Mouse (Mus musculus): ENCODE data around the gene Olig3. TPM values are rescaled to one million over a fixed set of nuclear protein-coding genes. Genes with fewer than 3 reads are reported as not detected.

The Olig3 gene
- polyA plus RNA-seq, 1 experiment = not detected

DNA sequence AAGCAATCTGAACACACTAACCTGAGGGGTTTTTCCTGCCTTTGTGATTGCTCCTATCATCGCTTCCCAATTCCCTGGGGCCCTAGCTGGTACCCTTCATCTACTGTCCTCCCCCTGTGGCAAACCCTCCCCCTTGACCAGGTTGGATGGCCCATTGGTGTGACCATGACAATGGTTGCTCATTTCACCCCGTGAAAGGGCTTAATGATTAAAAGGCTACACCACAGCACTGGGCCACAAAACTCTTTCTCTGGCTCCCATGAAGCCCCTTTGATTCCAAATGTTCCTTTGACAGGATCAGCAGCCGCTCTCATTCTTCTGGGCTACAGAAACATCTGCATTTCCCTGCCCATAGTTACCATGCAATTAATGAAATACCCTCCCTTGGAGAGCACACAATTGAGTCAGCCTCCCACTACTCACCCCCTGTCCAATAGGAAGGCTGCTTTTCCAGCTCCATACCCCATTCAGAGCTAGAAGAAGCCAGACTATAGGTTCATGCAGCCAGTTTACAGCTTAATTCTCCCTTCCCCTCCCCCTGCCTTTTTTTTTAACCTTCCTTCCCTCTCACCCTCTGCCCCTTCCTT, 27.0 kb upstream of the Olig3 start:
- H3K79me2 ChIP-seq (ENCODE audit: control insufficient read depth, insufficient read depth) = no peaks in the 10 kb centered on the region
- no peaks in the 10 kb centered on the region for H3K27me3 ChIP-seq (ENCODE audit: control insufficient read depth, insufficient read depth, insufficient read length)
- TF ChIP-seq FOSL1 (IDR thresholded peaks at IDR 0.05; ENCODE audit: insufficient read depth, low read length, poor library complexity, severe bottlenecking) (no peak), MYOG (IDR thresholded peaks at IDR 0.05; ENCODE audit: control insufficient read depth, extremely low read depth, insufficient read length) (no peak), MYOD1 (IDR thresholded peaks at IDR 0.05; ENCODE audit: control insufficient read depth, insufficient read length, low read depth) (no peak), USF1 (IDR thresholded peaks at IDR 0.05; ENCODE audit: low read depth) (no peak), CTCF (IDR thresholded peaks at IDR 0.05; ENCODE audit: control insufficient read depth, insufficient read depth, insufficient read length) (no peak), CEBPB (IDR thresholded peaks at IDR 0.05; ENCODE audit: low read depth) (no peak), MAX (IDR thresholded peaks at IDR 0.05) (no peak)
- no peak overlapping the region for H3ac ChIP-seq (ENCODE audit: control insufficient read depth, insufficient read length, low read depth)
- no peaks in the 10 kb centered on the region for H3K79me3 ChIP-seq (ENCODE audit: low read depth)
- H3K4me3 ChIP-seq (ENCODE audit: insufficient read depth, poor library complexity, severe bottlenecking) = no peak overlapping the region
- H3K36me3 ChIP-seq (ENCODE audit: control insufficient read depth, insufficient read depth) = no peaks in the 10 kb centered on the region

- Histone ChIP-seq H3K36me3 (ENCODE audit: control insufficient read depth, insufficient read depth) (no peaks in the 10 kb centered on the region), H3ac (ENCODE audit: control insufficient read depth, insufficient read length, low read depth) (no peak overlapping the region), H3K4me3 (ENCODE audit: insufficient read depth, poor library complexity, severe bottlenecking) (no peak overlapping the region), H3K79me2 (ENCODE audit: control insufficient read depth, insufficient read depth) (no peaks in the 10 kb centered on the region), H3K79me3 (ENCODE audit: low read depth) (no peaks in the 10 kb centered on the region), H3K27me3 (ENCODE audit: control insufficient read depth, insufficient read depth, insufficient read length) (no peaks in the 10 kb centered on the region)
- TF ChIP-seq FOSL1 (IDR thresholded peaks at IDR 0.05; ENCODE audit: insufficient read depth, low read length, poor library complexity, severe bottlenecking) (no peak), MYOG (IDR thresholded peaks at IDR 0.05; ENCODE audit: control insufficient read depth, extremely low read depth, insufficient read length) (no peak), CEBPB (IDR thresholded peaks at IDR 0.05; ENCODE audit: low read depth) (no peak), MYOD1 (IDR thresholded peaks at IDR 0.05; ENCODE audit: control insufficient read depth, insufficient read length, low read depth) (no peak), MAX (IDR thresholded peaks at IDR 0.05) (no peak), USF1 (IDR thresholded peaks at IDR 0.05; ENCODE audit: low read depth) (no peak), CTCF (IDR thresholded peaks at IDR 0.05; ENCODE audit: control insufficient read depth, insufficient read depth, insufficient read length) (no peak)
These were observed 22.9 kb upstream of the Olig3 start for GRCm38 (mm10) chr10:19333425-19333824.

DNA sequence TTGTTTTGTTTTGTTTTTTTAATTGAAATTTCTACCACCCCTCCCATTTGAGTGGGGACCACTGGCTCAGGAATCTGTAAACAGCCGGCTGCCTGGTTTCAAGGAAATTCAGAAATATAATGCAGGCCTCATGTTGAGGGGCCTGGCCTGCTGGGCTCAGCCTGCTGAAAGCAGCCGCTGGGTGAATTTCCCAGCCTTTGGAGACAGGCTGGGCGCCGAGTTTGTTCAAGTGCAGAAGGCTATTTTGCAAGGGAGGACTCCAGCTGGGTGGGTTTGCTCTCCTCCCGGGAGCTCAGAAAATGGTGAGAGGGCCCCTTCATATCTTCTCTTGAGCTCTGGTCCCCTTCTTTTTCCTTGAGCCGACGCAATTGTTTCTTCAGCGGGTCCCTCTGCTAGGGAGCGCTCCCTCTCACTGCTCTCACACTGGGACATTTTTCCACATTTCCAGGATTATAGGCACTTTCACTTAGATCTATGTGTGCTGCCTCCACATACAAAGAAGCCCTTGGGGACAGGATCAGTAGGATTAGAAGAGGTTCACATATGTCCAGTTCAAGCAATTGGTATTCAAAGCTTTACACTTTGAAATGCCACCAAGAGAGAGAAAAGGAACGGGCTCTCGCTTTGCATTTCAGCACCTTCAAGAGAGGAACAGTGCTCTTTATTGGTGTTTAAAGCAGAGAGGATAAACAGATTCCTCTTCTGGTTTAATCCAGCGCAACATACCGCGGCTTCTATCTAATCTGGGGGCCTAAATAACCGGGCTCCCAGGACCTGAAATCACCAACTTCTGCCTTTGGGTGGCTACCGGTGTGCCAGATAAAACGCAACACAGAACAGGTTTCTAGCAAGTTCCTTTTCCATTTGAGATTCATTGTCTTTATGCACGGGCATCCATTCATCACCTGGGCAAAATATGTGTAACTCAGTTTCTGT, 17.4 kb upstream of the Olig3 start:
- Histone ChIP-seq H3K27me3 (ENCODE audit: control insufficient read depth, insufficient read depth, insufficient read length) (peaks cover 4% of the 10 kb centered on the region), H3K4me3 (ENCODE audit: insufficient read depth, poor library complexity, severe bottlenecking) (no peak overlapping the region), H3K36me3 (ENCODE audit: control insufficient read depth, insufficient read depth) (no peaks in the 10 kb centered on the region), H3ac (ENCODE audit: control insufficient read depth, insufficient read length, low read depth) (no peak overlapping the region), H3K79me2 (ENCODE audit: control insufficient read depth, insufficient read depth) (no peaks in the 10 kb centered on the region), H3K79me3 (ENCODE audit: low read depth) (no peaks in the 10 kb centered on the region)
- TF ChIP-seq FOSL1 (IDR thresholded peaks at IDR 0.05; ENCODE audit: insufficient read depth, low read length, poor library complexity, severe bottlenecking) (no peak), CEBPB (IDR thresholded peaks at IDR 0.05; ENCODE audit: low read depth) (no peak), MAX (IDR thresholded peaks at IDR 0.05) (no peak), MYOD1 (IDR thresholded peaks at IDR 0.05; ENCODE audit: control insufficient read depth, insufficient read length, low read depth) (no peak), MYOG (IDR thresholded peaks at IDR 0.05; ENCODE audit: control insufficient read depth, extremely low read depth, insufficient read length) (no peak), CTCF (IDR thresholded peaks at IDR 0.05; ENCODE audit: control insufficient read depth, insufficient read depth, insufficient read length) (no peak), USF1 (IDR thresholded peaks at IDR 0.05; ENCODE audit: low read depth) (no peak)

- peaks cover 4% of the 10 kb centered on the region for H3K27me3 ChIP-seq (ENCODE audit: control insufficient read depth, insufficient read depth, insufficient read length)
These were observed 12.3 kb upstream of the Olig3 start for GRCm38 (mm10) chr10:19344039-19344438.

DNA sequence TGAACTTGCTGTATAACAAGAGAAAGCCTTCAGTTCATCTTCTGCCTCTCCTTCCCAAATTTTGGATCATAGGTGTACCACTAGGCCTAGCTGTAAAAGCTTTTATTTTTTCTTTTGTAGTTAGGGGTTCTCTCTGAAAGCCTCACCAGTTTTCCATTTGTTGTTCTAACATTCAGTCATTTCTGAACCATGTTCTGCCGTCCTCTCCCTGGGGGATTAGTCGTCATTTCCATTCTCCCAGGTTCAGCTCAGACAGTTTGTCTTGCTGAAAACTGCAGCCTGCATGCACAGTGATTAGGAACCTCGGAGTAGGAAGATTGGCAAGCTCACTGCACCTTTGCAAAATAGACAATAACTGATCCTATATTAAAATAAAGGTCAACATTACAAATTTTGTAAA, 7.0 kb upstream of the Olig3 start:
- H3K79me2 ChIP-seq (ENCODE audit: control insufficient read depth, insufficient read depth) = no peaks in the 10 kb centered on the region
- H3ac ChIP-seq (ENCODE audit: control insufficient read depth, insufficient read length, low read depth) = no peak overlapping the region
- H3K79me3 ChIP-seq (ENCODE audit: low read depth) = no peaks in the 10 kb centered on the region
- H3K27me3 ChIP-seq (ENCODE audit: control insufficient read depth, insufficient read depth, insufficient read length) = peaks cover 19% of the 10 kb centered on the region
- no peaks in the 10 kb centered on the region for H3K36me3 ChIP-seq (ENCODE audit: control insufficient read depth, insufficient read depth)
- TF ChIP-seq USF1 (IDR thresholded peaks at IDR 0.05; ENCODE audit: low read depth) (no peak), MYOD1 (IDR thresholded peaks at IDR 0.05; ENCODE audit: control insufficient read depth, insufficient read length, low read depth) (no peak), CEBPB (IDR thresholded peaks at IDR 0.05; ENCODE audit: low read depth) (no peak), MAX (IDR thresholded peaks at IDR 0.05) (no peak), MYOG (IDR thresholded peaks at IDR 0.05; ENCODE audit: control insufficient read depth, extremely low read depth, insufficient read length) (no peak), FOSL1 (IDR thresholded peaks at IDR 0.05; ENCODE audit: insufficient read depth, low read length, poor library complexity, severe bottlenecking) (no peak), CTCF (IDR thresholded peaks at IDR 0.05; ENCODE audit: control insufficient read depth, insufficient read depth, insufficient read length) (no peak)
- H3K4me3 ChIP-seq (ENCODE audit: insufficient read depth, poor library complexity, severe bottlenecking) = no peak overlapping the region

More at GRCm38 (mm10) chr10:19344039-19344438, 12.3 kb upstream of the Olig3 start:
- no peaks in the 10 kb centered on the region for H3K79me3 ChIP-seq (ENCODE audit: low read depth)
- no peaks in the 10 kb centered on the region for H3K79me2 ChIP-seq (ENCODE audit: control insufficient read depth, insufficient read depth)
- TF ChIP-seq CTCF (IDR thresholded peaks at IDR 0.05; ENCODE audit: control insufficient read depth, insufficient read depth, insufficient read length) (no peak), MYOD1 (IDR thresholded peaks at IDR 0.05; ENCODE audit: control insufficient read depth, insufficient read length, low read depth) (no peak), CEBPB (IDR thresholded peaks at IDR 0.05; ENCODE audit: low read depth) (no peak), USF1 (IDR thresholded peaks at IDR 0.05; ENCODE audit: low read depth) (no peak), MAX (IDR thresholded peaks at IDR 0.05) (no peak), MYOG (IDR thresholded peaks at IDR 0.05; ENCODE audit: control insufficient read depth, extremely low read depth, insufficient read length) (no peak), FOSL1 (IDR thresholded peaks at IDR 0.05; ENCODE audit: insufficient read depth, low read length, poor library complexity, severe bottlenecking) (no peak)
- no peaks in the 10 kb centered on the region for H3K36me3 ChIP-seq (ENCODE audit: control insufficient read depth, insufficient read depth)
- H3ac ChIP-seq (ENCODE audit: control insufficient read depth, insufficient read length, low read depth) = no peak overlapping the region
- no peak overlapping the region for H3K4me3 ChIP-seq (ENCODE audit: insufficient read depth, poor library complexity, severe bottlenecking)

Measured in C2C12 (cell line).